Mouse (Mus musculus): ENCODE results near the gene Gm3043.
"Not testable (repeated sequence)": the region's sequence is repeated elsewhere in the genome, so short reads cannot be mapped to it uniquely, and the experiment has no call there.

Gm3043 gene

DNA sequence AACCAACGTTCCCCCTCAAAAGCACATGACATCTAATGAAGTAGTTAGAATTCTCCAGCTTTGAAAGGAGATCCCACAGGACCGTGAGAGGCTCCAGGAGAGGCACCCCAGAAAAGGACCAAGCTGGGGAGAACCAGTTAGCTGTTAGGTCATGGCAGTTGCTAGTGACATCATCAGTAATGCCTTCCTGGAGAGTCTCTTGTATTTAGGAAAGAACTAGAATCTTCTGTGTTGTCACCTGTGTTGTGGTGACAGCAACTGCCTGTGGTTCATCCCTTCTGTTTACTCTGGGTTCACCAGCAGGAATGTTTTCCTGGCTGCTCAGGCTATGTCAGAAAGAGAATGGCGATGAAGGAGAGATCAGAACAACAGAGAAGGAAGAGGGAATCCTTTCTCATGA, at the start of gene Gm3043:
Gm3043 (plus strand) TSS at position 301 of the 400 bp plus-strand sequence.
- DNase-seq (ENCODE audit: low read depth, low spot score) = not testable (repeated sequence)

DNA sequence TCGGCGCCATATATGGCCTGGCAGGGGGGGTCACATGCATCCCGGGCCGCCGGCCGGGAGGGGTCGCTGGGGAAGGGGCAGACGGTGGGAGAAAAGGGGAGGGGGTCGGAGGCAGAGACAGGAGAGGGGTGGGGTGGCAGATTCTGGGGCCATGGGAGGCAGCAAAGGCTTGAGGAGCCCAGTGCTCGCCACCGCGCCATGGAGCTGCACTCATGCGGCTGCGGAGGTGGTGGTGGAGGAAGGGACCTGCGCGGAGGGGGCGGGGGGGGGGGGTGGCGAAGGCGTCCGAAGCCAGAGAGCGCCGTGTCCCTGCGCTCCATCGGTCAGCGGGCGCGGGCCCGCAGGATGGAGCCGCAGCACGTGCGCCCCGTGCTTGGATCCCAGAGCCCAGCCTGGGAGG, 36.9 kb upstream of the Gm3043 start, which contains the start of gene Gm3020:
Gm3020 (plus strand) TSS at position 301 of the 400 bp plus-strand sequence.
- DNase-seq (ENCODE audit: low read depth, low spot score) = not testable (repeated sequence)
